14 mouse cellular contexts compared by ENCODE assay signal in the genomic region with DNA sequence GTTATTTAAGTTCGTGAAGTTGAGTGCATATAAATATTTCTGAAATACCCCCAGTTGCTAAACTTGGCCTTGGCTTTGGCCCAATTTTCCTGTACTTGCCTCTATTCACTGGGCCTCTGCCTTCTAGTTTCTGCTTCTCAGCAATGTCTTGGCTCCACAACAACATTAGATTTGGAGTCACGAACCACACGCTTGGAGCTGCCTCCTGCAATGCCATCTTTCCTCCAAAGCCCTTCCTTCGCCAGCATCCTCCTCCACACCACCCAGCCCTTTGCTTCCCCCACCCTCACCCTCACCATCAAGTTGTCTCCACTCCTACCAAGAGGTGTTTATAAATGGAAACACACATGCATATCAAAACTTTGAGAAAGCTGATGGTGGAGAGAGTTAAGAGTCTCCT.
"Had no signal": no experiment of that assay in that cellular context is flagged by ENCODE, and none has a peak within 500 bp of the region (broad histone marks: within the 10 kb centered on the region; RNA-seq: fewer than 3 reads in every experiment).

No protein-coding gene starts in this region.

- DNase-seq: kidney, adult 18-20 months; kidney, postnatal 10 days; kidney, postnatal 4 days; lung, adult 2 months; lung, postnatal 14 days; retina, postnatal 1 day; spleen, adult 18-20 months; thymus, postnatal 36 days had no signal

- H3K4me3 ChIP-seq: intestine, embryonic 15.5 days; limb, embryonic 10.5 days; liver, embryonic 15.5 days; megakaryocyte, embryonic 14.5 days; neural tube, embryonic 13.5 days had no signal

- H3K27ac ChIP-seq: intestine, embryonic 15.5 days; limb, embryonic 10.5 days; liver, embryonic 15.5 days; macrophage; neural tube, embryonic 13.5 days had no signal
